Mouse (Mus musculus): ENCODE data around the gene Gdpd5. TPM values are rescaled to one million over a fixed set of nuclear protein-coding genes. Genes with fewer than 3 reads are reported as not detected.

The Gdpd5 gene
- total and polyA plus RNA-seq, 2 experiments, result 0.28 to 1.7 TPM

GRCm38 (mm10) chr7:99395385-99395784 is 14.2 kb downstream of the Gdpd5 start:
- no peaks in the 10 kb centered on the region for H3K4me1 ChIP-seq (ENCODE audit: control insufficient read depth, insufficient read depth, low read length)
- no peaks in the 10 kb centered on the region for H3K27me3 ChIP-seq (ENCODE audit: control insufficient read depth, insufficient read depth, low read length)
- no peak overlapping the region for H3K27ac ChIP-seq (replicated peaks; ENCODE audit: insufficient read depth, low read depth, low read length)
- H3K4me3 ChIP-seq (ENCODE audit: insufficient read depth, low read depth, low read length), result no peak overlapping the region
- no peak for DNase-seq (ENCODE audit: extremely low read depth, low read depth, low spot score)
- 91% methylated on average over 4 of the region's 4 CpGs for WGBS
- H3K9ac ChIP-seq (ENCODE audit: low read depth, low read length), result no peak overlapping the region
- no peaks in the 10 kb centered on the region for H3K36me3 ChIP-seq (ENCODE audit: control insufficient read depth, insufficient read depth, low read length)
- TF ChIP-seq POLR2A (IDR thresholded peaks at IDR 0.05; ENCODE audit: extremely low read depth, insufficient read depth, low read length) (no peak), CTCF (IDR thresholded peaks at IDR 0.05; ENCODE audit: low read depth, low read length) (no peak)
- H3K79me2 ChIP-seq (ENCODE audit: control insufficient read depth, insufficient read depth, low read length), result no peaks in the 10 kb centered on the region

- Histone ChIP-seq H3K27me3 (ENCODE audit: control insufficient read depth, insufficient read depth, low read length) (no peaks in the 10 kb centered on the region), H3K79me2 (ENCODE audit: control insufficient read depth, insufficient read depth, low read length) (no peaks in the 10 kb centered on the region), H3K36me3 (ENCODE audit: control insufficient read depth, insufficient read depth, low read length) (no peaks in the 10 kb centered on the region), H3K27ac (replicated peaks; ENCODE audit: insufficient read depth, low read depth, low read length) (no peak overlapping the region), H3K4me1 (ENCODE audit: control insufficient read depth, insufficient read depth, low read length) (no peaks in the 10 kb centered on the region), H3K9ac (ENCODE audit: low read depth, low read length) (no peak overlapping the region), H3K4me3 (ENCODE audit: insufficient read depth, low read depth, low read length) (no peak overlapping the region)
- TF ChIP-seq CTCF (IDR thresholded peaks at IDR 0.05; ENCODE audit: low read depth, low read length) (no peak), POLR2A (IDR thresholded peaks at IDR 0.05; ENCODE audit: extremely low read depth, insufficient read depth, low read length) (no peak)
- 95% methylated on average over 11 of the region's 11 CpGs for WGBS
- no peak for DNase-seq (ENCODE audit: extremely low read depth, low read depth, low spot score)
Measured at GRCm38 (mm10) chr7:99395908-99396616, 14.8 kb downstream of the Gdpd5 start.

- no peak for DNase-seq (ENCODE audit: extremely low read depth, low read depth, low spot score)
- no peaks in the 10 kb centered on the region for H3K79me2 ChIP-seq (ENCODE audit: control insufficient read depth, insufficient read depth, low read length)
- 67% methylated on average over 11 of the region's 11 CpGs for WGBS
Measured at GRCm38 (mm10) chr7:99396994-99397659, 15.9 kb downstream of the Gdpd5 start.

GRCm38 (mm10) chr7:99401373-99401772 is 20.2 kb downstream of the Gdpd5 start:
- no peak for DNase-seq (ENCODE audit: extremely low read depth, low read depth, low spot score)
- no peak overlapping the region for H3K4me3 ChIP-seq (ENCODE audit: insufficient read depth, low read depth, low read length)
- no peak for TF ChIP-seq POLR2A (IDR thresholded peaks at IDR 0.05; ENCODE audit: extremely low read depth, insufficient read depth, low read length)
- no peak for TF ChIP-seq CTCF (IDR thresholded peaks at IDR 0.05; ENCODE audit: low read depth, low read length)
- no peaks in the 10 kb centered on the region for H3K79me2 ChIP-seq (ENCODE audit: control insufficient read depth, insufficient read depth, low read length)
- H3K36me3 ChIP-seq (ENCODE audit: control insufficient read depth, insufficient read depth, low read length), result no peaks in the 10 kb centered on the region
- no peak overlapping the region for H3K9ac ChIP-seq (ENCODE audit: low read depth, low read length)
- H3K27ac ChIP-seq (replicated peaks; ENCODE audit: insufficient read depth, low read depth, low read length), result no peak overlapping the region
- 80% methylated on average over 8 of the region's 8 CpGs for WGBS
- H3K4me1 ChIP-seq (ENCODE audit: control insufficient read depth, insufficient read depth, low read length), result no peaks in the 10 kb centered on the region
- no peaks in the 10 kb centered on the region for H3K27me3 ChIP-seq (ENCODE audit: control insufficient read depth, insufficient read depth, low read length)

More at GRCm38 (mm10) chr7:99396994-99397659, 15.9 kb downstream of the Gdpd5 start:
- H3K9ac ChIP-seq (ENCODE audit: low read depth, low read length), result no peak overlapping the region
- no peak overlapping the region for H3K4me3 ChIP-seq (ENCODE audit: insufficient read depth, low read depth, low read length)
- H3K36me3 ChIP-seq (ENCODE audit: control insufficient read depth, insufficient read depth, low read length), result no peaks in the 10 kb centered on the region
- H3K4me1 ChIP-seq (ENCODE audit: control insufficient read depth, insufficient read depth, low read length), result no peaks in the 10 kb centered on the region
- TF ChIP-seq POLR2A (IDR thresholded peaks at IDR 0.05; ENCODE audit: extremely low read depth, insufficient read depth, low read length) (no peak), CTCF (IDR thresholded peaks at IDR 0.05; ENCODE audit: low read depth, low read length) (no peak)
- H3K27me3 ChIP-seq (ENCODE audit: control insufficient read depth, insufficient read depth, low read length), result no peaks in the 10 kb centered on the region
- no peak overlapping the region for H3K27ac ChIP-seq (replicated peaks; ENCODE audit: insufficient read depth, low read depth, low read length)

GRCm38 (mm10) chr7:99402477-99402876 is 21.3 kb downstream of the Gdpd5 start:
- Histone ChIP-seq H3K27ac (replicated peaks; ENCODE audit: insufficient read depth, low read depth, low read length) (no peak overlapping the region), H3K27me3 (ENCODE audit: control insufficient read depth, insufficient read depth, low read length) (no peaks in the 10 kb centered on the region), H3K9ac (ENCODE audit: low read depth, low read length) (no peak overlapping the region), H3K4me1 (ENCODE audit: control insufficient read depth, insufficient read depth, low read length) (peaks cover 2% of the 10 kb centered on the region; the same call in 1 of the 2 replicates), H3K79me2 (ENCODE audit: control insufficient read depth, insufficient read depth, low read length) (no peaks in the 10 kb centered on the region), H3K36me3 (ENCODE audit: control insufficient read depth, insufficient read depth, low read length) (no peaks in the 10 kb centered on the region), H3K4me3 (ENCODE audit: insufficient read depth, low read depth, low read length) (no peak overlapping the region)
- DNase-seq (ENCODE audit: extremely low read depth, low read depth, low spot score), result no peak
- 82% methylated on average over 6 of the region's 6 CpGs for WGBS
- TF ChIP-seq POLR2A (IDR thresholded peaks at IDR 0.05; ENCODE audit: extremely low read depth, insufficient read depth, low read length) (no peak), CTCF (IDR thresholded peaks at IDR 0.05; ENCODE audit: low read depth, low read length) (no peak)

GRCm38 (mm10) chr7:99403254-99403653 is 22.0 kb downstream of the Gdpd5 start:
- no peaks in the 10 kb centered on the region for H3K36me3 ChIP-seq (ENCODE audit: control insufficient read depth, insufficient read depth, low read length)
- no peak overlapping the region for H3K4me3 ChIP-seq (ENCODE audit: insufficient read depth, low read depth, low read length)
- DNase-seq (ENCODE audit: extremely low read depth, low read depth, low spot score), result no peak
- H3K9ac ChIP-seq (ENCODE audit: low read depth, low read length), result no peak overlapping the region
- peaks cover 2% of the 10 kb centered on the region; the same call in 1 of the 2 replicates for H3K4me1 ChIP-seq (ENCODE audit: control insufficient read depth, insufficient read depth, low read length)
- no peaks in the 10 kb centered on the region for H3K79me2 ChIP-seq (ENCODE audit: control insufficient read depth, insufficient read depth, low read length)
- no peak overlapping the region for H3K27ac ChIP-seq (replicated peaks; ENCODE audit: insufficient read depth, low read depth, low read length)
- no peaks in the 10 kb centered on the region for H3K27me3 ChIP-seq (ENCODE audit: control insufficient read depth, insufficient read depth, low read length)
- TF ChIP-seq CTCF (IDR thresholded peaks at IDR 0.05; ENCODE audit: low read depth, low read length) (no peak), POLR2A (IDR thresholded peaks at IDR 0.05; ENCODE audit: extremely low read depth, insufficient read depth, low read length) (no peak)
- WGBS, result 93% methylated on average over 7 of the region's 7 CpGs
